Mouse (Mus musculus): ENCODE results near the gene Fads6. TPM values are rescaled to one million over a fixed set of nuclear protein-coding genes. Genes with fewer than 3 reads are reported as not detected.

Gene Fads6
- 0.27 and 0.76 TPM in 2 replicates for polyA plus RNA-seq (2015; fragmentation: Nextera tagmentation; extraction: Ambion mirVana)

GRCm38 (mm10) chr11:115297214-115297826, at the start of gene Fads6:
Fads6 (minus strand) TSS chr11:115297663.
- no peaks in the 10 kb centered on the region for H3K36me3 ChIP-seq (ENCODE audit: control insufficient read depth, insufficient read depth)
- peak within 1 kb of the TSS; percentile 90 for H3K4me2 ChIP-seq (ENCODE audit: low read length)
- no peak within 1 kb of the TSS for H3K27ac ChIP-seq (ENCODE audit: low read length)
- peak within 1 kb of the TSS; percentile 56 for H3K4me3 ChIP-seq (replicated peaks; ENCODE audit: low read length)
- WGBS: under 1% methylated on average over 41 of the region's 44 CpGs
- H3K27me3 ChIP-seq (replicated peaks; ENCODE audit: control insufficient read depth, insufficient read depth, low read length): no peaks in the 10 kb centered on the region
- no peaks in the 10 kb centered on the region for H3K9me3 ChIP-seq (ENCODE audit: control insufficient read depth, low read length)
- H3K9ac ChIP-seq (replicated peaks; ENCODE audit: low read depth, low read length): peak within 1 kb of the TSS; percentile 71
- H3K4me1 ChIP-seq (replicated peaks; ENCODE audit: control insufficient read depth, insufficient read depth, low read length): peaks cover 8% of the 10 kb centered on the region; the same call in 1 of the 2 replicates
- ATAC-seq: peak; percentile 83

DNA sequence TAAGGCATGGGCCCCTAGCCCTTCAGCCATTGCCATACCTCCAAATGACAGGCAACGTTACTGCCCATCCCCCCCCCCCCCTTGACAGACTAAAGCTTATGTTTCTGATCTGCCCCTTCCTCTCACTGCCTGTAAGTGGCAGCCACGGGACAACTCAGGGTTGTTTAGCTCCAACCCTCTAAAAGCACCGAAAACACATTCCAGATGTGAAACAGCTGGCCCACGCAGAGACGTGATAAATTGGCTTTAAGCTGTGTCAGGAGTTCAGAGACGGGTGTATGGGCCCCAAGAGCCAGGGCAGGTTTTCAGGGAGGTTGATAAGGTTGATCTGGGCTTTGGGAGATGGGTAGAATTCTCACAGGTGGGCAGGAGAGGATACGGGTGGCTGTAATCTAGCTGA, 48.1 kb upstream of the Fads6 start:
- ATAC-seq: no peak
- WGBS: 54% methylated on average over 7 of the region's 7 CpGs
- Histone ChIP-seq H3K4me3 (replicated peaks; ENCODE audit: low read length) (no peak overlapping the region), H3K27ac (ENCODE audit: low read length) (no peak overlapping the region), H3K9ac (replicated peaks; ENCODE audit: low read depth, low read length) (no peak overlapping the region), H3K27me3 (replicated peaks; ENCODE audit: control insufficient read depth, insufficient read depth, low read length) (no peaks in the 10 kb centered on the region), H3K36me3 (ENCODE audit: control insufficient read depth, insufficient read depth) (peaks cover 3% of the 10 kb centered on the region; the same call in 1 of the 2 replicates), H3K4me2 (ENCODE audit: low read length) (no peak overlapping the region), H3K9me3 (ENCODE audit: control insufficient read depth, low read length) (no peaks in the 10 kb centered on the region), H3K4me1 (replicated peaks; ENCODE audit: control insufficient read depth, insufficient read depth, low read length) (0 out of 2 replicates have a peak, but pooled peaks cover 3% of the 10 kb centered on the region)

GRCm38 (mm10) chr11:115344967-115345366, 47.5 kb upstream of the Fads6 start:
- no peak overlapping the region for H3K9ac ChIP-seq (replicated peaks; ENCODE audit: low read depth, low read length)
- 0 out of 2 replicates have a peak, but pooled peaks cover 3% of the 10 kb centered on the region for H3K4me1 ChIP-seq (replicated peaks; ENCODE audit: control insufficient read depth, insufficient read depth, low read length)
- 14% methylated on average over 12 of the region's 12 CpGs for WGBS
- ATAC-seq: no peak
- H3K4me2 ChIP-seq (ENCODE audit: low read length): no peak overlapping the region
- H3K27ac ChIP-seq (ENCODE audit: low read length): no peak overlapping the region
- H3K9me3 ChIP-seq (ENCODE audit: control insufficient read depth, low read length): no peaks in the 10 kb centered on the region
- peaks cover 3% of the 10 kb centered on the region; the same call in 1 of the 2 replicates for H3K36me3 ChIP-seq (ENCODE audit: control insufficient read depth, insufficient read depth)
- no peak overlapping the region for H3K4me3 ChIP-seq (replicated peaks; ENCODE audit: low read length)
- H3K27me3 ChIP-seq (replicated peaks; ENCODE audit: control insufficient read depth, insufficient read depth, low read length): no peaks in the 10 kb centered on the region

- no peak for ATAC-seq
- no peak overlapping the region for H3K9ac ChIP-seq (replicated peaks; ENCODE audit: low read depth, low read length)
- no peak overlapping the region for H3K27ac ChIP-seq (ENCODE audit: low read length)
- peaks cover 5% of the 10 kb centered on the region; the same call in 1 of the 2 replicates for H3K27me3 ChIP-seq (replicated peaks; ENCODE audit: control insufficient read depth, insufficient read depth, low read length)
- 68% methylated on average over 6 of the region's 6 CpGs for WGBS
- H3K9me3 ChIP-seq (ENCODE audit: control insufficient read depth, low read length): no peaks in the 10 kb centered on the region
- H3K4me1 ChIP-seq (replicated peaks; ENCODE audit: control insufficient read depth, insufficient read depth, low read length): 0 out of 2 replicates have a peak, but pooled peaks cover under 1% of the 10 kb centered on the region
- no peak overlapping the region for H3K4me3 ChIP-seq (replicated peaks; ENCODE audit: low read length)
- H3K4me2 ChIP-seq (ENCODE audit: low read length): no peak overlapping the region
- no peaks in the 10 kb centered on the region for H3K36me3 ChIP-seq (ENCODE audit: control insufficient read depth, insufficient read depth)
Observed at GRCm38 (mm10) chr11:115341866-115342265, 44.4 kb upstream of the Fads6 start.

DNA sequence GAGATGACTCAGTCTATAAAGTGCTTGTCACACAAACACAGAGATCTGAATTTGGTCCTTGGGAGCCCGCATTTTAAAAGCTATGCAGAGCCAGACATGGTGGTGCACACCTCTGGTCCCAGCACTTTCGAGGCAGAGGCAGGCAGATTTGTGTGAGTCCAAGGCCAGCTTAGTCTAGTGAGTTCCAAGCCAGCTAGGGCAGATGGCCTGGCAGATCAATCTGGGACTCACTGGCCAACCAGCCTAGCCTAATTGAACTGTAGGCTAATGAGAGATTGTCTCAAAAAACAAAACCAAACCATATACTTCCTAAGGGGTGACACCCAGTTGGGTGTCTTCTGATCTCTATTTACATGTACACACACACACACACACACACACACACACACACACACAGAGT, 43.8 kb upstream of the Fads6 start:
- H3K27ac ChIP-seq (ENCODE audit: low read length): no peak overlapping the region
- ATAC-seq: no peak
- WGBS: 64% methylated on average over 2 of the region's 2 CpGs

GRCm38 (mm10) chr11:115337826-115338225, 40.4 kb upstream of the Fads6 start:
- WGBS: 69% methylated on average over 1 of the region's 1 CpGs

More for the DNA sequence above, 43.8 kb upstream of the Fads6 start:
- H3K4me1 ChIP-seq (replicated peaks; ENCODE audit: control insufficient read depth, insufficient read depth, low read length): no peaks in the 10 kb centered on the region
- H3K9me3 ChIP-seq (ENCODE audit: control insufficient read depth, low read length): no peaks in the 10 kb centered on the region
- H3K9ac ChIP-seq (replicated peaks; ENCODE audit: low read depth, low read length): no peak overlapping the region
- H3K4me3 ChIP-seq (replicated peaks; ENCODE audit: low read length): no peak overlapping the region
- H3K36me3 ChIP-seq (ENCODE audit: control insufficient read depth, insufficient read depth): no peaks in the 10 kb centered on the region
- no peak overlapping the region for H3K4me2 ChIP-seq (ENCODE audit: low read length)
- H3K27me3 ChIP-seq (replicated peaks; ENCODE audit: control insufficient read depth, insufficient read depth, low read length): peaks cover 5% of the 10 kb centered on the region; the same call in 1 of the 2 replicates

GRCm38 (mm10) chr11:115337350-115337749, 39.9 kb upstream of the Fads6 start:
- 62% methylated on average over 3 of the region's 3 CpGs for WGBS
- H3K27me3 ChIP-seq (replicated peaks; ENCODE audit: control insufficient read depth, insufficient read depth, low read length): peaks cover 22% of the 10 kb centered on the region
- no peaks in the 10 kb centered on the region for H3K9me3 ChIP-seq (ENCODE audit: control insufficient read depth, low read length)

More at GRCm38 (mm10) chr11:115337826-115338225, 40.4 kb upstream of the Fads6 start:
- no peak for ATAC-seq
- no peak overlapping the region for H3K4me3 ChIP-seq (replicated peaks; ENCODE audit: low read length)
- peaks cover 22% of the 10 kb centered on the region for H3K27me3 ChIP-seq (replicated peaks; ENCODE audit: control insufficient read depth, insufficient read depth, low read length)
- peaks cover 10% of the 10 kb centered on the region for H3K4me1 ChIP-seq (replicated peaks; ENCODE audit: control insufficient read depth, insufficient read depth, low read length)
- no peak overlapping the region for H3K4me2 ChIP-seq (ENCODE audit: low read length)
- H3K9me3 ChIP-seq (ENCODE audit: control insufficient read depth, low read length): no peaks in the 10 kb centered on the region
- no peak overlapping the region for H3K27ac ChIP-seq (ENCODE audit: low read length)
- H3K9ac ChIP-seq (replicated peaks; ENCODE audit: low read depth, low read length): no peak overlapping the region
- H3K36me3 ChIP-seq (ENCODE audit: control insufficient read depth, insufficient read depth): no peaks in the 10 kb centered on the region

DNA sequence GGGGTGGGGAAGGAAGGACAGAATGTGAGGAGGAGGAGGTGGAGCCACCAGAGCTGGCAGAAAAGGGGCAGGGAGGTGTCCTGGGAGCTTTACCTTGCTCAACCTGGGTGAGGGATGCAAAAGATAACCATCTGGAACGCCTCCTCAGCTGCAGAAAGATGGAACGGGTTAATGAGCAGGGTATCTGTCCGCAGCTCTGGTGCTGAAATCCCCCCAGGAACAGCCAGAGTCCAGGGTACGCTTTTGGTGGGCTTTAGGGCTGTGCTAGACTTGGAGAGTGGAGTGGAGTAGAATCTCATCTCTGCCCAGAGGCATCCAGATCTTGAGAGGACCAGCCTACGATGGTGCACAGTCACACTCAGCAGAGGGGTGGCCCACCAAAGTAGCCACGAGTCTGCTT, 38.7 kb upstream of the Fads6 start:
- no peak overlapping the region for H3K9ac ChIP-seq (replicated peaks; ENCODE audit: low read depth, low read length)
- no peak for ATAC-seq
- H3K4me2 ChIP-seq (ENCODE audit: low read length): no peak overlapping the region
- no peaks in the 10 kb centered on the region for H3K9me3 ChIP-seq (ENCODE audit: control insufficient read depth, low read length)
- WGBS: 21% methylated on average over 6 of the region's 6 CpGs
- peaks cover 22% of the 10 kb centered on the region for H3K27me3 ChIP-seq (replicated peaks; ENCODE audit: control insufficient read depth, insufficient read depth, low read length)
- H3K36me3 ChIP-seq (ENCODE audit: control insufficient read depth, insufficient read depth): no peaks in the 10 kb centered on the region
- no peak overlapping the region for H3K27ac ChIP-seq (ENCODE audit: low read length)
- H3K4me1 ChIP-seq (replicated peaks; ENCODE audit: control insufficient read depth, insufficient read depth, low read length): peaks cover 10% of the 10 kb centered on the region
- H3K4me3 ChIP-seq (replicated peaks; ENCODE audit: low read length): no peak overlapping the region

More at GRCm38 (mm10) chr11:115337350-115337749, 39.9 kb upstream of the Fads6 start:
- no peak for ATAC-seq
- no peak overlapping the region for H3K4me2 ChIP-seq (ENCODE audit: low read length)
- H3K4me3 ChIP-seq (replicated peaks; ENCODE audit: low read length): no peak overlapping the region
- no peak overlapping the region for H3K9ac ChIP-seq (replicated peaks; ENCODE audit: low read depth, low read length)
- no peak overlapping the region for H3K27ac ChIP-seq (ENCODE audit: low read length)
- no peaks in the 10 kb centered on the region for H3K36me3 ChIP-seq (ENCODE audit: control insufficient read depth, insufficient read depth)
- peaks cover 10% of the 10 kb centered on the region for H3K4me1 ChIP-seq (replicated peaks; ENCODE audit: control insufficient read depth, insufficient read depth, low read length)

DNA sequence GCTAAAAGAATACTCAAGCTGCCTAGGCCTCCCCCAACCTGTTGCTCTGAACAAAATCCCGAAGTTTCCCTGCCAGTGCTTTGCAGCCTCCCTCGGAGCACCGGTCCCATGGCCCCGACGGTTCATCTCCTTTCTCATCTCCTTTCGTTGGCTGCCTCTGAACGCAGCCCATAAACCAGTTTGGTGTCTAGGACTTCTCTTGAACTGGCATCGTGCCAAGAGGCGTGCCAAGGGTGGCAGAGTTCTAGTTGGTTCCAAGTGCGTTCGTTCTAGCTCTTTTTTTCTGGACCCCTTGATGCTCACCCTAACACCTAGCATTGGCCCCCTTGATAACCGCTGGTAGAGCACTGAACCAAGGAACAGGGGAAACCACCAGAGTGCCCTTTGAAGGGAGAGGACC, 37.8 kb upstream of the Fads6 start:
- no peaks in the 10 kb centered on the region for H3K36me3 ChIP-seq (ENCODE audit: control insufficient read depth, insufficient read depth)
- H3K4me2 ChIP-seq (ENCODE audit: low read length): no peak overlapping the region
- H3K9me3 ChIP-seq (ENCODE audit: control insufficient read depth, low read length): no peaks in the 10 kb centered on the region
- H3K4me3 ChIP-seq (replicated peaks; ENCODE audit: low read length): no peak overlapping the region
- H3K27me3 ChIP-seq (replicated peaks; ENCODE audit: control insufficient read depth, insufficient read depth, low read length): peaks cover 22% of the 10 kb centered on the region
- 42% methylated on average over 12 of the region's 12 CpGs for WGBS
- no peak for ATAC-seq
- H3K27ac ChIP-seq (ENCODE audit: low read length): no peak overlapping the region
- peaks cover 10% of the 10 kb centered on the region for H3K4me1 ChIP-seq (replicated peaks; ENCODE audit: control insufficient read depth, insufficient read depth, low read length)
- H3K9ac ChIP-seq (replicated peaks; ENCODE audit: low read depth, low read length): no peak overlapping the region
